Mouse (Mus musculus) frontal cortex, postnatal 14 days (tissue): Measurements from ENCODE around the gene Slc4a8.

Experiments
- DNase-seq, 2 experiments: peaks; one replicate each; pipeline ENCODE4 v3.0.0; 2022; ENCODE audit warnings: low spot score in 2 of 2

Slc4a8 gene

GRCm38 (mm10) chr15:100761419-100762185 is at the start of gene Slc4a8:
Gene Slc4a8, plus strand, starts transcription at chr15:100761747.
- DNase-seq, result peak; percentile 89 to 92

GRCm38 (mm10) chr15:100714470-100714869 is 47.1 kb upstream of the Slc4a8 start:
- DNase-seq, result no peak

- no peak for DNase-seq
These were observed 46.1 kb upstream of the Slc4a8 start for GRCm38 (mm10) chr15:100715399-100715993.

GRCm38 (mm10) chr15:100717933-100718332 is 43.6 kb upstream of the Slc4a8 start:
- DNase-seq, result no peak

- DNase-seq, result no peak
These were observed 43.0 kb upstream of the Slc4a8 start for GRCm38 (mm10) chr15:100718572-100718971.

- no peak for DNase-seq
These were observed 42.3 kb upstream of the Slc4a8 start for GRCm38 (mm10) chr15:100719217-100719616.

- no peak for DNase-seq
These were observed 41.5 kb upstream of the Slc4a8 start for GRCm38 (mm10) chr15:100720066-100720465.

GRCm38 (mm10) chr15:100721445-100721844 is 40.1 kb upstream of the Slc4a8 start:
- DNase-seq, result no peak

GRCm38 (mm10) chr15:100722026-100722425 is 39.5 kb upstream of the Slc4a8 start:
- DNase-seq, result no peak

GRCm38 (mm10) chr15:100722564-100722963 is 39.0 kb upstream of the Slc4a8 start:
- no peak for DNase-seq

- DNase-seq, result no peak
These were observed 38.0 kb upstream of the Slc4a8 start for GRCm38 (mm10) chr15:100723505-100723904.

- DNase-seq, result no peak
These were observed 34.8 kb upstream of the Slc4a8 start for GRCm38 (mm10) chr15:100726721-100727120.

- DNase-seq, result no peak
These were observed 33.7 kb upstream of the Slc4a8 start for GRCm38 (mm10) chr15:100727834-100728233.

- DNase-seq, result no peak
These were observed 33.0 kb upstream of the Slc4a8 start for GRCm38 (mm10) chr15:100728586-100728985.

- DNase-seq, result no peak
These were observed 32.1 kb upstream of the Slc4a8 start, which contains the start of gene Galnt6 for GRCm38 (mm10) chr15:100729281-100729985. Gene Galnt6, minus strand, starts transcription at chr15:100729376.

- DNase-seq, result no peak
These were observed 30.5 kb upstream of the Slc4a8 start for GRCm38 (mm10) chr15:100731081-100731480.

- no peak for DNase-seq
These were observed 29.0 kb upstream of the Slc4a8 start for GRCm38 (mm10) chr15:100732580-100732979.

- DNase-seq, result no peak
These were observed 26.2 kb upstream of the Slc4a8 start for GRCm38 (mm10) chr15:100735095-100735952.

GRCm38 (mm10) chr15:100735953-100736300 is 25.6 kb upstream of the Slc4a8 start:
- no peak for DNase-seq

GRCm38 (mm10) chr15:100737667-100738066 is 23.9 kb upstream of the Slc4a8 start:
- no peak for DNase-seq

GRCm38 (mm10) chr15:100738351-100738781 is 23.2 kb upstream of the Slc4a8 start:
- no peak for DNase-seq

- DNase-seq, result no peak
These were observed 22.1 kb upstream of the Slc4a8 start for GRCm38 (mm10) chr15:100739442-100739841.
